Mouse (Mus musculus): ENCODE data around the gene Gm3285.

- TF ChIP-seq TAL1 (IDR thresholded peaks at IDR 0.05; ENCODE audit: low read length): no peak
- TF ChIP-seq GATA1 (IDR thresholded peaks at IDR 0.05; ENCODE audit: low read length): no peak
Measured at GRCm38 (mm10) chr10:77818523-77818922, 43.3 kb upstream of the Gm3285 start.
